Mouse (Mus musculus): ENCODE data around the gene Zswim3. TPM values are rescaled to one million over a fixed set of nuclear protein-coding genes. Genes with fewer than 3 reads are reported as not detected.

Gene Zswim3
- polyA plus RNA-seq, 1 experiment from 2014 or later, result 9.9 TPM

- under 1% methylated on average over 85 of the region's 89 CpGs for WGBS
- H3K4me1 ChIP-seq, result peaks cover 20% of the 10 kb centered on the region
- DNase-seq (ENCODE audit: low spot score), result peak; percentile 92
- H3K27ac ChIP-seq, result peak within 1 kb of the TSS; percentile 83
- no peaks in the 10 kb centered on the region for H3K27me3 ChIP-seq (ENCODE audit: low read depth, poor library complexity, severe bottlenecking)
- no peaks in the 10 kb centered on the region for H3K9me3 ChIP-seq (replicated peaks)
- peak within 1 kb of the TSS; percentile 73 for H3K4me3 ChIP-seq
- peaks cover 20% of the 10 kb centered on the region for H3K36me3 ChIP-seq
These were observed 19.2 kb upstream of the Zswim3 start, which contains the start of gene Snx21 for GRCm38 (mm10) chr2:164785481-164786387. Gene Snx21 (plus strand): TSS chr2:164785823.

DNA sequence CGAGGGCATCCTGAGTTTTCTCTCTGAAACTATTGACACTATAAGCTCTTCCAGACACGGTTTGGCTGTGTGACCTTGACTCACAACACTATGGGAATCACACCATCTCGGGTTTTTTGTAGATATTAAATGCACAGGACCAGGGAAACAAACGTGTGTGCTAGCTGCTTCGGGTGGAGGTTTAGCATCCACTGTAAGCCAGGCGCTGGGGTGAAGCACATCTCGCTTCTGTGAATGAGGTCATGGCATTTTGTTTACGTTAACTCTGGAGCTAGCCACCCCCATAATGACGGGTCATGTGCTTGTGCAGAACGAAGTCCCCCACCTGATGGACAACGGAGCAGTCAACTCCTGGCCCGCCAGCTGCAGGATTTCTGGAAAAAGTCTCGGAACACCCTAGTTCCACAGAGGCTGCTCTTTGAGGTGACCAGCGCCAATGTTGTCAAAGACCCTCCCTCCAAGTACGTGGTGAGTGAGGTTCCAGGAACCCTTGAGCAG lies 18.5 kb upstream of the Zswim3 start:
- H3K9me3 ChIP-seq (replicated peaks), result no peaks in the 10 kb centered on the region
- 10% methylated on average over 15 of the region's 15 CpGs for WGBS
- peak overlapping the region; percentile 83 for H3K27ac ChIP-seq
- H3K4me1 ChIP-seq, result peaks cover 20% of the 10 kb centered on the region
- no peak for DNase-seq (ENCODE audit: low spot score)
- H3K4me3 ChIP-seq, result peak overlapping the region; percentile 73
- H3K27me3 ChIP-seq (ENCODE audit: low read depth, poor library complexity, severe bottlenecking), result no peaks in the 10 kb centered on the region
- peaks cover 27% of the 10 kb centered on the region for H3K36me3 ChIP-seq

GRCm38 (mm10) chr2:164787032-164787431 lies 17.9 kb upstream of the Zswim3 start:
- H3K27me3 ChIP-seq (ENCODE audit: low read depth, poor library complexity, severe bottlenecking), result no peaks in the 10 kb centered on the region
- no peak overlapping the region for H3K4me3 ChIP-seq
- WGBS, result 91% methylated on average over 3 of the region's 3 CpGs
- peaks cover 20% of the 10 kb centered on the region for H3K4me1 ChIP-seq
- DNase-seq (ENCODE audit: low spot score), result no peak
- H3K9me3 ChIP-seq (replicated peaks), result no peaks in the 10 kb centered on the region
- no peak overlapping the region for H3K27ac ChIP-seq
- peaks cover 33% of the 10 kb centered on the region for H3K36me3 ChIP-seq

GRCm38 (mm10) chr2:164787779-164788178 lies 17.1 kb upstream of the Zswim3 start:
- no peak overlapping the region for H3K4me3 ChIP-seq
- peaks cover 41% of the 10 kb centered on the region for H3K36me3 ChIP-seq
- WGBS, result 89% methylated on average over 10 of the region's 10 CpGs
- no peak overlapping the region for H3K27ac ChIP-seq
- H3K27me3 ChIP-seq (ENCODE audit: low read depth, poor library complexity, severe bottlenecking), result no peaks in the 10 kb centered on the region
- peaks cover 20% of the 10 kb centered on the region for H3K4me1 ChIP-seq
- no peaks in the 10 kb centered on the region for H3K9me3 ChIP-seq (replicated peaks)
- no peak for DNase-seq (ENCODE audit: low spot score)

DNA sequence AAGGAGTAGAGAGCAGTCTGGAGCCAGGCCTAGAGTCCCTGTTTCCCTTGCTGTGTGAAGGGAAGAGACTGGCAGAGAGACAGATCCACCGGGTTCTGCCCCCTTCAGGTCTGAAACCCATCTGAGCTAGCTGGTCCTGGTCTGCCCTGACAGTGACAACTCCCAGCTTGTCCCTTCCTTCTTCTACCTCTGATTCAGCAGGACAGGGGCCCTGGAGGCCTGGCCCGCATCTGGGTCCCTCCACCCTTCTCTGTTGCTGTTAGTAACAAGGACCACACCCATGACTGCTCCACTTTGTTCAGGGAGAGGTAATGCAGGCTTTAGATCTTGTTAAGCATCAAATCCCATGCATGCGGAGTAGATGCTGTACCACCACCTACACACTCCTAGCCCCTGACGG lies 16.5 kb upstream of the Zswim3 start:
- no peak for DNase-seq (ENCODE audit: low spot score)
- Histone ChIP-seq H3K4me1 (peaks cover 20% of the 10 kb centered on the region), H3K27me3 (ENCODE audit: low read depth, poor library complexity, severe bottlenecking) (no peaks in the 10 kb centered on the region), H3K4me3 (no peak overlapping the region), H3K9me3 (replicated peaks) (no peaks in the 10 kb centered on the region), H3K27ac (no peak overlapping the region), H3K36me3 (peaks cover 47% of the 10 kb centered on the region)
- WGBS, result 73% methylated on average over 4 of the region's 4 CpGs

- 84% methylated on average over 4 of the region's 4 CpGs for WGBS
- peaks cover 62% of the 10 kb centered on the region for H3K36me3 ChIP-seq
- H3K4me3 ChIP-seq, result no peak overlapping the region
These were observed 14.4 kb upstream of the Zswim3 start for GRCm38 (mm10) chr2:164790451-164790850.

GRCm38 (mm10) chr2:164791841-164792261 lies 13.0 kb upstream of the Zswim3 start:
- Histone ChIP-seq H3K9me3 (replicated peaks) (no peaks in the 10 kb centered on the region), H3K36me3 (peaks cover 76% of the 10 kb centered on the region), H3K4me3 (no peak overlapping the region), H3K27ac (no peak overlapping the region), H3K4me1 (peaks cover 2% of the 10 kb centered on the region; the same call in 1 of the 2 replicates), H3K27me3 (ENCODE audit: low read depth, poor library complexity, severe bottlenecking) (no peaks in the 10 kb centered on the region)
- 93% methylated on average over 18 of the region's 18 CpGs for WGBS
- DNase-seq (ENCODE audit: low spot score), result no peak

More at GRCm38 (mm10) chr2:164790451-164790850, 14.4 kb upstream of the Zswim3 start:
- Histone ChIP-seq H3K9me3 (replicated peaks) (no peaks in the 10 kb centered on the region), H3K27ac (no peak overlapping the region), H3K27me3 (ENCODE audit: low read depth, poor library complexity, severe bottlenecking) (no peaks in the 10 kb centered on the region), H3K4me1 (peaks cover 13% of the 10 kb centered on the region)
- DNase-seq (ENCODE audit: low spot score), result no peak

DNA sequence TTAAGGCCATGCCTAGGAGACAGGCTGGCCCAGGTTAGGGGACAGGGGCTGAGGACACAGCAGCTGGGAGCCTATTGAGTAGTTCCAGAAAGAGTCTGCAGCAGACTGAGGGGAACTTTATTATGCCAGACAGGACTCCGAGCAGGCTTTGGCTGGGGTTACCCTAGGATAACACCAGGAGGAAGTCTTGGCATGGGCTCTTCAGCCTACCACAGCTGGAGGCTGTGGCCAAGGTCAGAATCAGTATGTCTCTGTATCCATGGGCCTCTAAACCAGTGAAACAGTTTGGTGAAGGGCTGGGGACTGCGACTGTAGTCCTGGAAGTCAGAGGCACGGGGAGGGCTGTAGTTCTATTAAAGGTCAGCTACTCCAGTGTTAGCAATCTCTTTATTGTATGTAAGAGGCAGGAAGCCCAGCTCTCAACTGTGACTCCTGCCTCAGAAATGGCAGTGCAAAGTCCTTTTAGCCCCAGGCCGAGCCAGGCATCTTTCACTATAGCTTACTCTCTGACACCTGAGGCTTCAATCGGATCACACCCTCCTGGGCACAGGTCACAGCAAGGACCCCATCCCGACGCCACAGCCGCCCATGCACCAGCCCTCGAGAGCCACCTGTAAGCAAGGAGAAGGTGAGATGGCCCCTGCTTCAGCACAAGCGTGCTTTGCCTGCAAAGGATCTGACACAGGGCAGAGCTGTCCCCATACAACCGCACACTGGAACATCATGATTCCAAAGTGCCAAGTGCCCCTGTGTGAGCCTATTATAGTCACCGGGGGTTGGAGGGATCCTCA lies 12.3 kb upstream of the Zswim3 start:
- Histone ChIP-seq H3K4me1 (peaks cover 2% of the 10 kb centered on the region; the same call in 1 of the 2 replicates), H3K27me3 (ENCODE audit: low read depth, poor library complexity, severe bottlenecking) (no peaks in the 10 kb centered on the region), H3K4me3 (no peak overlapping the region), H3K9me3 (replicated peaks) (no peaks in the 10 kb centered on the region), H3K27ac (no peak overlapping the region), H3K36me3 (peaks cover 82% of the 10 kb centered on the region)
- WGBS, result 92% methylated on average over 12 of the region's 12 CpGs
- no peak for DNase-seq (ENCODE audit: low spot score)

- Histone ChIP-seq H3K27ac (no peak overlapping the region), H3K4me3 (no peak overlapping the region), H3K9me3 (replicated peaks) (no peaks in the 10 kb centered on the region), H3K27me3 (ENCODE audit: low read depth, poor library complexity, severe bottlenecking) (no peaks in the 10 kb centered on the region), H3K4me1 (peaks cover 2% of the 10 kb centered on the region; the same call in 1 of the 2 replicates), H3K36me3 (peaks cover 88% of the 10 kb centered on the region)
- DNase-seq (ENCODE audit: low spot score), result peak; percentile 57
- WGBS, result 90% methylated on average over 3 of the region's 3 CpGs
These were observed 11.7 kb upstream of the Zswim3 start for GRCm38 (mm10) chr2:164793236-164793635.

DNA sequence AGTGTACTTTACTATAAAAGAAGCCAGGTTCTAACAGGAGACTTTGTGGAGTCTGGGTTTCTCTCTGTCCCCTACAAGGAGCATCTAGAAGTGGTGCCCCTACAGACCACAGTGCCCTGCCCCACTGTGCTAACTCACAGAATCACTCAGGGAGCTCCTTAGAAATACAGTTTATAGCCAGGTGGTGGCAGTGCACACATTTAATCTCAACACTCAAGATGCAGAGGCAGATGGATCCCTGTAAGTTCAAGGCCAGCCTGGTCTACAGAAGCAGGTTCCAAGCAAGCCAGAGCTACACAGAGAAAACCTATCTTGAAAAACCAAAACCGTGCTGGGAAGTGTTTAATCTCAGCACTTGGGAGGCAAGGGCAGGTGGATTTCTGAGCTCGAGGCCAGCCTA lies 11.1 kb upstream of the Zswim3 start:
- 94% methylated on average over 2 of the region's 2 CpGs for WGBS
- Histone ChIP-seq H3K4me1 (peaks cover under 1% of the 10 kb centered on the region; the same call in 1 of the 2 replicates), H3K27me3 (ENCODE audit: low read depth, poor library complexity, severe bottlenecking) (no peaks in the 10 kb centered on the region), H3K9me3 (replicated peaks) (no peaks in the 10 kb centered on the region), H3K36me3 (peaks cover 89% of the 10 kb centered on the region), H3K4me3 (no peak overlapping the region), H3K27ac (no peak overlapping the region)
- DNase-seq (ENCODE audit: low spot score), result no peak

DNA sequence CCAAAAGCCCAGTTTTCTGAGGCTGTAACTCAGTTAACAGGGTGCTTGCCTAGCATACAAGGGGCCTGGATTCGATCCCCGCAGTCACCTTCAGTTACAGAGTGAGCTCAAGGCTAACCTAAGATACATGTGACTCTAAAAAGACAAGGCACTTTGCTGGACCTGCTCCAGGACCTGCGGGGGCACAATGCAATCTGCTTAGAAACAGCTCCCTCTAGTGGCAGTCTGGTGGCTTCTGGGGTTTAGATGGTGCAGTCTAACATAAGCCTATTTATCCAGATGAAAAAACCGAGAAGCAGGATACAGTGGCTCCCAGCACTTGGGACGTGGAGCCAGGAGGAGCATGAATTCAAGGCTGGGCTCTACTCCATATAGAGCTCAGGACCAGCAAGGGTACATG lies 10.6 kb upstream of the Zswim3 start:
- no peaks in the 10 kb centered on the region for H3K27me3 ChIP-seq (ENCODE audit: low read depth, poor library complexity, severe bottlenecking)
- H3K36me3 ChIP-seq, result peaks cover 90% of the 10 kb centered on the region
- H3K27ac ChIP-seq, result no peak overlapping the region
- H3K4me3 ChIP-seq, result no peak overlapping the region
- H3K4me1 ChIP-seq, result no peaks in the 10 kb centered on the region
- 44% methylated on average over 5 of the region's 5 CpGs for WGBS
- H3K9me3 ChIP-seq (replicated peaks), result no peaks in the 10 kb centered on the region
- peak; percentile 73 for DNase-seq (ENCODE audit: low spot score)

- Histone ChIP-seq H3K9me3 (replicated peaks) (no peaks in the 10 kb centered on the region), H3K27me3 (ENCODE audit: low read depth, poor library complexity, severe bottlenecking) (no peaks in the 10 kb centered on the region), H3K27ac (no peak overlapping the region), H3K4me3 (no peak overlapping the region), H3K36me3 (peaks cover 91% of the 10 kb centered on the region), H3K4me1 (no peaks in the 10 kb centered on the region)
- WGBS, result 89% methylated on average over 4 of the region's 4 CpGs
- no peak for DNase-seq (ENCODE audit: low spot score)
These were observed 9.0 kb upstream of the Zswim3 start for GRCm38 (mm10) chr2:164795868-164796267.
